Mouse (Mus musculus): ENCODE results near the gene Rpl31. TPM values are rescaled to one million over a fixed set of nuclear protein-coding genes. Genes with fewer than 3 reads are reported as not detected.

The Rpl31 gene
- polyA plus RNA-seq, 1 experiment from 2014 or later = 422 TPM

GRCm38 (mm10) chr1:39417817-39418216 lies 50.2 kb downstream of the Rpl31 start:
- Histone ChIP-seq H3K4me3 (peak overlapping the region; percentile 12; the same call in 1 of the 2 replicates), H3K4me1 (peaks cover 20% of the 10 kb centered on the region), H3K27ac (peak overlapping the region; percentile 64), H3K36me3 (no peaks in the 10 kb centered on the region; the same call in 1 of the 2 replicates), H3K9me3 (no peaks in the 10 kb centered on the region), H3K27me3 (ENCODE audit: insufficient read depth, poor library complexity, severe bottlenecking) (no peaks in the 10 kb centered on the region)
- DNase-seq (ENCODE audit: low spot score) = no peak
- WGBS = 30% methylated on average over 12 of the region's 12 CpGs

GRCm38 (mm10) chr1:39418852-39419251 lies 51.2 kb downstream of the Rpl31 start:
- H3K4me3 ChIP-seq = no peak overlapping the region

GRCm38 (mm10) chr1:39420987-39421386 lies 53.3 kb downstream of the Rpl31 start:
- no peaks in the 10 kb centered on the region for H3K9me3 ChIP-seq
- WGBS = 89% methylated on average over 6 of the region's 6 CpGs
- H3K27ac ChIP-seq = no peak overlapping the region

More at GRCm38 (mm10) chr1:39418852-39419251, 51.2 kb downstream of the Rpl31 start:
- Histone ChIP-seq H3K27ac (peak overlapping the region; percentile 29; the same call in 1 of the 2 replicates), H3K9me3 (no peaks in the 10 kb centered on the region), H3K4me1 (peaks cover 20% of the 10 kb centered on the region), H3K36me3 (no peaks in the 10 kb centered on the region; the same call in 1 of the 2 replicates), H3K27me3 (ENCODE audit: insufficient read depth, poor library complexity, severe bottlenecking) (no peaks in the 10 kb centered on the region)
- 46% methylated on average over 9 of the region's 9 CpGs for WGBS
- DNase-seq (ENCODE audit: low spot score) = no peak

More at GRCm38 (mm10) chr1:39420987-39421386, 53.3 kb downstream of the Rpl31 start:
- H3K27me3 ChIP-seq (ENCODE audit: insufficient read depth, poor library complexity, severe bottlenecking) = no peaks in the 10 kb centered on the region
- H3K4me3 ChIP-seq = no peak overlapping the region
- DNase-seq (ENCODE audit: low spot score) = no peak
- H3K36me3 ChIP-seq = no peaks in the 10 kb centered on the region; the same call in 1 of the 2 replicates
- peaks cover 20% of the 10 kb centered on the region for H3K4me1 ChIP-seq

Other genes starting within 250 kb of the Rpl31 start
- gene Npas2, start 174.1 kb upstream of the Rpl31 start, polyA plus RNA-seq (2016; fragmentation: Nextera tagmentation; extraction: Ambion mirVana) = 0.10 and 0.18 TPM in 2 replicates
- gene Tbc1d8, start 110.9 kb downstream of the Rpl31 start, polyA plus RNA-seq (2016; fragmentation: Nextera tagmentation; extraction: Ambion mirVana) = 7.5 and 11.6 TPM in 2 replicates
- 20.1 and 27.7 TPM in 2 replicates for gene Cnot11, start 167.2 kb downstream of the Rpl31 start, polyA plus RNA-seq (2016; fragmentation: Nextera tagmentation; extraction: Ambion mirVana)
- gene Rnf149, start 209.6 kb downstream of the Rpl31 start, polyA plus RNA-seq (2016; fragmentation: Nextera tagmentation; extraction: Ambion mirVana) = 17.1 and 26.0 TPM in 2 replicates

All from heart, embryonic 10.5 days (tissue).